Mouse (Mus musculus): ENCODE measurements around the gene Cabp1. TPM values are rescaled to one million over a fixed set of nuclear protein-coding genes. Genes with fewer than 3 reads are reported as not detected.

Cabp1 gene
- polyA plus RNA-seq, 1 experiment from 2014 or later, result 0.90 TPM

DNA sequence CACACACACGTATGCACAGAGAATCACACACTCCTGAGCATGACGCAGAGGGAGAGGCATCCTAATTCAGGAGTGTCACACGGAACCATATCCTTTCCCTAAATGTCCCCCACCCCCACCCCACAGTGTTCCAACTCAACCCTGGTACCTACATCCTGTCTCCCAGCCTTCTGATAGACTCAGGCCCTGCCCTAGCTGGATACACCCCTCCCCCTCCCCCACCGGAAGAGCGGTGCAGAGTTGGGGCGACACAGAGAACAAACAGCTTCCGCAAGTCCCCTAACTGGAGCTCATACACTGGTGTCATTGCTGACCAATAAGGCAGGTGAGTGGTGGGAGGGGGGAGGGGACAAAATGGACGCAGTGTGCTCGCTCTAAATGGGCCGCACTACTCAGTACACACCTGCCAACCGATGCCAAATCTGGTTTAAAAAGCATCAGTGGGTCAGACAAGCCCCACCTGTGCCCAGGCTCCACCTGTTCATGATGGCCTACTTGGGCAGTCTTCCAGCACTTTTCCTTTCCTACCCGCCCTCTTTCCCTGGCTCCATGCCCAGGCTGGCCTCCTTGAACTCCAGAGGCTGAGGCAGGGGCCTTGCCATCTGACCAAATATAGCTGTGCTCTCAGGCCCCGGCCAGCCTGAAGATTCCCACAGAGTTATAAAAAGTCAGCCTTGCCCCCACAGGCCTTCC, 12.8 kb downstream of the Cabp1 start:
- ATAC-seq, result peak; percentile 71
- WGBS, result 42% methylated on average over 12 of the region's 13 CpGs
- H3K27ac ChIP-seq (ENCODE audit: low read length), result no peak overlapping the region

DNA sequence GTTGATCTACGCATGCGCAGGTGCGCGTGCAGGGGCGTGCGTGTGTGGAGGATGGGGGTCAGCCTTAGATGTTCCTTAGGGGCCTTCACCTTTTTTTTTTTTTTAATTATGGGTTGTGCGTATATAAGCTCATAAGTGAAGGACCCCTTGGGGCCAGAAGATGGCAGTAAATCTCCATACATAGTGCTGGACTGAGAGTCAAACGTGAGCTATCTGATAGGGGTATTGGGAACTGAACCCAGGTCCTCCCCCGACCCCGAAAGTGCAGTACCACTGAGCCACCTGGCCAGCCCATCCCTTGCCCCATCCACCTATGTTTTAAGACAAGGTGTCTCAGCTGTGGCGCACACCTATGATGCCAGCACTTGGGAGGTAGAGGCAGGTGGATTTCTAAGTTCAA, 14.6 kb downstream of the Cabp1 start:
- no peaks in the 10 kb centered on the region for H3K9me3 ChIP-seq (ENCODE audit: low read length)
- WGBS, result 87% methylated on average over 11 of the region's 11 CpGs
- H3K9ac ChIP-seq (replicated peaks; ENCODE audit: low read depth), result no peak overlapping the region
- no peaks in the 10 kb centered on the region for H3K27me3 ChIP-seq (replicated peaks; ENCODE audit: insufficient read depth, low read length)
- no peak overlapping the region for H3K4me2 ChIP-seq (replicated peaks; ENCODE audit: low read depth, low read length)
- TF ChIP-seq EP300 (IDR thresholded peaks at IDR 0.05), result no peak
- no peak for TF ChIP-seq CTCF (IDR thresholded peaks at IDR 0.05)
- H3K4me3 ChIP-seq (ENCODE audit: low read depth, low read length), result no peak overlapping the region
- no peak overlapping the region for H3K27ac ChIP-seq (ENCODE audit: low read length)
- no peaks in the 10 kb centered on the region for H3K4me1 ChIP-seq (ENCODE audit: insufficient read depth, low read depth, low read length)
- DNase-seq (ENCODE audit: low spot score) (no peak), ATAC-seq (no peak)
- H3K36me3 ChIP-seq (ENCODE audit: insufficient read depth, low read length), result no peaks in the 10 kb centered on the region

More for the DNA sequence above, 12.8 kb downstream of the Cabp1 start:
- no peaks in the 10 kb centered on the region for H3K9me3 ChIP-seq (ENCODE audit: low read length)
- H3K4me1 ChIP-seq (ENCODE audit: insufficient read depth, low read depth, low read length), result no peaks in the 10 kb centered on the region
- TF ChIP-seq CTCF (IDR thresholded peaks at IDR 0.05) (no peak), EP300 (IDR thresholded peaks at IDR 0.05) (no peak)
- DNase-seq (ENCODE audit: low spot score), result peak; percentile 25
- no peak overlapping the region for H3K9ac ChIP-seq (replicated peaks; ENCODE audit: low read depth)
- H3K4me3 ChIP-seq (ENCODE audit: low read depth, low read length), result no peak overlapping the region
- no peaks in the 10 kb centered on the region; the same call in 1 of the 2 replicates for H3K27me3 ChIP-seq (replicated peaks; ENCODE audit: insufficient read depth, low read length)
- no peak overlapping the region for H3K4me2 ChIP-seq (replicated peaks; ENCODE audit: low read depth, low read length)
- H3K36me3 ChIP-seq (ENCODE audit: insufficient read depth, low read length), result no peaks in the 10 kb centered on the region

DNA sequence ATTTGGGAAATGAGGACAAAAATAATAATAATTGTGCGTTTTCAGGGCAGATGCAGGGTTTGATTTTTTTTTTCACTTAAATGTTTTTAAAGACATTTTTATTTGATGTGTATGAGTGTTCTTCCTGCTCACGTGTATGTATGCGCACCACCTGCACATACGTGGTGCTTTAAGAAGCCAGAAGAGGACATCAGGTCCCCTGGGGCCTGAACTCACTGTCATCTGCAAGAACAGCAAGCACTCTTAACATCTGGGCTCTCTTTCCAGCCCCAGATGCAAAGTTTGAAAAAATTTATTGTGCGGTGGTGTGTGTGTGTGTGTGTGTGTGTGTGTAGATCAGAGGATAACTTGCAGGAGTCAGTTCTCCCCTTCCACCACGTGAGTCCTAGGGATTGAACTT, 16.3 kb downstream of the Cabp1 start:
- DNase-seq (ENCODE audit: low spot score) (no peak), ATAC-seq (no peak)
- 75% methylated on average over 6 of the region's 6 CpGs for WGBS
- Histone ChIP-seq H3K27me3 (replicated peaks; ENCODE audit: insufficient read depth, low read length) (no peaks in the 10 kb centered on the region), H3K27ac (ENCODE audit: low read length) (no peak overlapping the region), H3K4me3 (ENCODE audit: low read depth, low read length) (no peak overlapping the region), H3K9me3 (ENCODE audit: low read length) (no peaks in the 10 kb centered on the region), H3K36me3 (ENCODE audit: insufficient read depth, low read length) (no peaks in the 10 kb centered on the region), H3K9ac (replicated peaks; ENCODE audit: low read depth) (no peak overlapping the region), H3K4me1 (ENCODE audit: insufficient read depth, low read depth, low read length) (no peaks in the 10 kb centered on the region), H3K4me2 (replicated peaks; ENCODE audit: low read depth, low read length) (no peak overlapping the region)
- no peak for TF ChIP-seq EP300 (IDR thresholded peaks at IDR 0.05)
- no peak for TF ChIP-seq CTCF (IDR thresholded peaks at IDR 0.05)

DNA sequence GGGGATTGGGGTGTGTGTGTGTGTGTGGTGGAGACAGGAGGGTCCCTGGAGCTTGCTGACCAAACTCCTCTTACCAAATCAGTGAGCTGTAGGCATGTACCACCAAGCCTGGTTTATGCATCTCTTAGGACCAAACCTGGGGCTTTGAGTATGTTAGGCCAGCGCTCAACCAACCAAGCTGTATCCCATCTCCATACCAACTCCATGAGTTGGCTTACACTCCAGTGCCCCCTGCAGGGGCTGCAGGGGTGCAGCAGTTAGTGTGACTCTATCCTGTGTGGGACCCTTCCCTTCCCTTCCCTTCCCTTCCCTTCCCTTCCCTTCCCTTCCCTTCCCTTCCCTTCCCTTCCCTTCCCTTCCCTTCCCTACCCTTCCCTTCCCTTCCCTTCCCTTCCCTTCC, 19.6 kb downstream of the Cabp1 start:
- whole genome bisulfite sequencing, result 84% methylated on average over 1 of the region's 1 CpGs
- Histone ChIP-seq H3K4me1 (ENCODE audit: insufficient read depth, low read depth, low read length) (no peaks in the 10 kb centered on the region), H3K9me3 (ENCODE audit: low read length) (no peaks in the 10 kb centered on the region), H3K4me3 (ENCODE audit: low read depth, low read length) (no peak overlapping the region), H3K27me3 (replicated peaks; ENCODE audit: insufficient read depth, low read length) (no peaks in the 10 kb centered on the region), H3K4me2 (replicated peaks; ENCODE audit: low read depth, low read length) (no peak overlapping the region), H3K36me3 (ENCODE audit: insufficient read depth, low read length) (no peaks in the 10 kb centered on the region), H3K9ac (replicated peaks; ENCODE audit: low read depth) (no peak overlapping the region), H3K27ac (ENCODE audit: low read length) (no peak overlapping the region)
- TF ChIP-seq EP300 (IDR thresholded peaks at IDR 0.05) (no peak), CTCF (IDR thresholded peaks at IDR 0.05) (peak; percentile 50)
- ATAC-seq, result no peak
- no peak for DNase-seq (ENCODE audit: low spot score)

DNA sequence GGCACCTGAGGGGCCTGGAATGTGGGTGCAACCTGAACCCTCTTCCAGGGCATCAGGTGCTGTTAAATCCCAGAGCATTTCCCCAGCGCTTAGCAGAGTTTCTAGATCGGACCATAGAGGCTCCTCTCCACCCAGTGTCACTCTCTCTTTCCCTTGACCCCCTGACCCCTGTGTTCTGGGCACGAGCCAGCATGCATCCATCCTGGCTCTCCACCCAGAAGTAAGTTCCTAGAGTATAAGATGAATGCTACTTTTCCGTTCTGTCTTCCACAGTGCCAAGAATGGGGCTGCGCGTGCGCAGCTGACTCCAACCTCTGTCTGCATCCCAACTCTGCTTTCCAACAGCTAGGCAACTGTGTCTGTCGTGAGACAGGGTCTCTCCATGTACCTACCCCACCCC, 24.0 kb downstream of the Cabp1 start:
- DNase-seq (ENCODE audit: low spot score), result no peak
- 49% methylated on average over 8 of the region's 8 CpGs for WGBS
- H3K36me3 ChIP-seq (ENCODE audit: insufficient read depth, low read length), result no peaks in the 10 kb centered on the region

DNA sequence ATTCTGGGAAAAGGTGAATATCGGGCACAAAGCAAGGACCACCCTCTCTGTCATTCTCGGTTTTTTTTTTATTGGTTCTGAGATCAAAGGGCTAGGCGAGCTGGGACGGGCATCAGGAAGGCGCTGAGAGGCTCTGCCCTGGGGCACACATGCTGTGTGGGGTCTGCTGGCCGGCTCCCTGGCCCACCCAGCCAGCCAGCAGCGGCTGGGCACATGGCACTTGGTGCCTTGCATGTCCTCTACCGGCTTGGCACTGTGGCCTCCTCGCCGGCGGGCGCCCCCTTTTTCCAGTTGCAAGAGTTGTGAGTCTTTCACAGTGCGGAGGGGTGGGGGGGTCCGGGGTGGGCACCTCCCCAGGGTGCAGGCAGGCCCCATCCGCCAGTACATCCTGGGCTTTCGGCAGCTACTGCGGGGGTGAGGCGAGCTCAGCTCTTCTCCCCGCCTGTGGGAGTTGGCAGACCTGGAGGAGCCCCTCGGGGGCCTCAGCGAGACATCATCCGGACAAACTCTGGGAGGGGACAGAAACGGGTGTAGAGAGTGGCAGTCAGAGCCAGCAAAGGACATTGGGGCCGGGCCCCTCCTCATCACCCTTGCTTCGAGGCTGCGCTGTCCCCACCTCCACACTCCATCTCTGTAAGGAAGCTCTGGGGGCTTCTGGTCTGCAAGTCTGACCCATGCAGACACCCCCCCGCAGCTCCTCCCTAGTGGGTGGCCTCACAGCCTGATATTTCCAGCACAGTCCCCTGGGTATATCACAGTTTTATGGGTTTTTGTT, 25.4 kb downstream of the Cabp1 start:
- ATAC-seq, result no peak
- no peak overlapping the region for H3K27ac ChIP-seq (ENCODE audit: low read length)

More for the DNA sequence above, 24.0 kb downstream of the Cabp1 start:
- Histone ChIP-seq H3K9me3 (ENCODE audit: low read length) (no peaks in the 10 kb centered on the region), H3K27me3 (replicated peaks; ENCODE audit: insufficient read depth, low read length) (no peaks in the 10 kb centered on the region), H3K9ac (replicated peaks; ENCODE audit: low read depth) (no peak overlapping the region), H3K4me3 (ENCODE audit: low read depth, low read length) (no peak overlapping the region), H3K27ac (ENCODE audit: low read length) (no peak overlapping the region), H3K4me1 (ENCODE audit: insufficient read depth, low read depth, low read length) (no peaks in the 10 kb centered on the region), H3K4me2 (replicated peaks; ENCODE audit: low read depth, low read length) (no peak overlapping the region)
- ATAC-seq, result no peak; the same call in 1 of the 2 replicates
- TF ChIP-seq EP300 (IDR thresholded peaks at IDR 0.05), result no peak
- TF ChIP-seq CTCF (IDR thresholded peaks at IDR 0.05), result no peak

More for the DNA sequence above, 25.4 kb downstream of the Cabp1 start:
- no peak overlapping the region for H3K9ac ChIP-seq (replicated peaks; ENCODE audit: low read depth)
- no peaks in the 10 kb centered on the region for H3K27me3 ChIP-seq (replicated peaks; ENCODE audit: insufficient read depth, low read length)
- no peaks in the 10 kb centered on the region for H3K4me1 ChIP-seq (ENCODE audit: insufficient read depth, low read depth, low read length)
- DNase-seq (ENCODE audit: low spot score), result no peak
- no peak overlapping the region for H3K4me3 ChIP-seq (ENCODE audit: low read depth, low read length)
- 40% methylated on average over 25 of the region's 27 CpGs for WGBS
- H3K9me3 ChIP-seq (ENCODE audit: low read length), result no peaks in the 10 kb centered on the region
- no peaks in the 10 kb centered on the region for H3K36me3 ChIP-seq (ENCODE audit: insufficient read depth, low read length)
- no peak overlapping the region for H3K4me2 ChIP-seq (replicated peaks; ENCODE audit: low read depth, low read length)
- TF ChIP-seq CTCF (IDR thresholded peaks at IDR 0.05) (no peak), EP300 (IDR thresholded peaks at IDR 0.05) (no peak)
